ENCODE assay signal across 15 mouse cellular contexts in the genomic region with DNA sequence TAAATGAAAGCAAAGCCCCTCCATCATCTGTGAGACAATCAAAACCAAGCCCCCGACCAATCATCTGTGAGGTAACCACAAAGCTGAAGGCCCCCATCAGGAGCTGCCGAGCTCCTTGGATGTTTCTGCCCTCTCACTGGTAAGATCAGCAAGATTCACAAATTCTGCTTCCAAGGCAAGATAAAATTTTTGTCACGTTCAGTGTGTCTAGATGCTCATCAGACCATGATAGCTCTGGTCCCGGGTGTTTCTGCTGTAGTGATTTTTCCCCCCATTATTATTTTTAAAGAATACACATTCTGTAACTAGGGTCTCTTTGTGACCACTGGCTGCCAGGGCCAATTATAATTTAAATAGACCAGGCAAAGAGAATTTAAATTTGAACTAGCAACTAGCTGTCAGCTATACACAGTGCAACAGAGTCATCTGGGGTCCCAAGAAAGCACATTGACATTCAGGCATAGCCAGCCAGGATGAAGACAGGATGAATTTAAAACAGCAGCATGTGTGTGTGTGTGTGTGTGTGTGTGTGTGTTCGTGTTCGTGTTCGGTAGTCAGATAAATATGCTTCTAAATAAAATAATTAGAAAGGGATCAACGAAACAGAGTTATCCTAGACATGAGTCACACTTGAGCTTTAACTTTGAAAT.
DNase-seq lines count a peak whose midpoint lies in the region; ATAC-seq lines count a peak whose summit lies in the region.
"Had no signal": no experiment of that assay in that cellular context is flagged by ENCODE, and none has a peak within 500 bp of the region (broad histone marks: within the 10 kb centered on the region; RNA-seq: fewer than 3 reads in every experiment).

No protein-coding gene starts in this region.

- WGBS in forebrain, embryonic 14.5 days = 16% methylated on average over 8 of the region's 8 CpGs
- WGBS in hindbrain, embryonic 15.5 days = 22% methylated on average over 8 of the region's 8 CpGs
- 14% methylated on average over 8 of the region's 8 CpGs for WGBS in midbrain, embryonic 16.5 days

- H3K27me3 ChIP-seq in forebrain, embryonic 14.5 days (replicated peaks; ENCODE audit: control insufficient read depth, insufficient read depth, low read length) = no peaks in the 10 kb centered on the region
- no peaks in the 10 kb centered on the region for H3K27me3 ChIP-seq in hindbrain, embryonic 15.5 days
- no peaks in the 10 kb centered on the region for H3K27me3 ChIP-seq in midbrain, embryonic 16.5 days (ENCODE audit: control insufficient read depth, insufficient read depth, low read depth, low read length)
- H3K27me3 ChIP-seq: kidney, embryonic 15.5 days; limb, embryonic 12.5 days; neural tube, embryonic 12.5 days; stomach, embryonic 15.5 days had no signal

- H3K36me3 ChIP-seq in forebrain, embryonic 14.5 days (ENCODE audit: control insufficient read depth, insufficient read depth, low read length) = no peaks in the 10 kb centered on the region
- no peaks in the 10 kb centered on the region for H3K36me3 ChIP-seq in hindbrain, embryonic 15.5 days
- no peaks in the 10 kb centered on the region for H3K36me3 ChIP-seq in midbrain, embryonic 16.5 days (ENCODE audit: control insufficient read depth, insufficient read depth, low read length)
- H3K36me3 ChIP-seq: kidney, embryonic 15.5 days; limb, embryonic 12.5 days; neural tube, embryonic 12.5 days; stomach, embryonic 15.5 days had no signal

- peaks cover 17% of the 10 kb centered on the region for H3K4me1 ChIP-seq in forebrain, embryonic 14.5 days (ENCODE audit: control insufficient read depth, insufficient read depth, low read length)
- peaks cover 26% of the 10 kb centered on the region for H3K4me1 ChIP-seq in hindbrain, embryonic 15.5 days (replicated peaks)
- peaks cover 24% of the 10 kb centered on the region for H3K4me1 ChIP-seq in midbrain, embryonic 16.5 days (ENCODE audit: control insufficient read depth, insufficient read depth, low read length)
- H3K4me1 ChIP-seq: limb, embryonic 12.5 days; stomach, embryonic 15.5 days had no signal

- H3K27ac ChIP-seq in forebrain, embryonic 14.5 days (ENCODE audit: low read depth, low read length) = no peak overlapping the region; the same call in 1 of the 2 replicates
- peak overlapping the region; percentile 48; the same call in 1 of the 2 replicates for H3K27ac ChIP-seq in hindbrain, embryonic 15.5 days (replicated peaks)
- H3K27ac ChIP-seq in midbrain, embryonic 16.5 days (ENCODE audit: low read length) = peak overlapping the region; percentile 46; the same call in 1 of the 2 replicates
- H3K27ac ChIP-seq: kidney, embryonic 15.5 days; limb, embryonic 12.5 days; liver, embryonic 14.5 days; neural tube, embryonic 12.5 days; stomach, embryonic 15.5 days had no signal

- DNase-seq in embryo, embryonic 10.5 days (ENCODE audit: low spot score) = peak; percentile 23
- DNase-seq in embryo, embryonic 9.5 days (ENCODE audit: extremely low spot score) = no peak
- DNase-seq in forebrain, embryonic 14.5 days (ENCODE audit: low spot score) = peak; percentile 68
- no peak for DNase-seq in gastrocnemius, postnatal 25 days
- DNase-seq in layer of hippocampus, postnatal 10 days (ENCODE audit: low spot score in 2 of 2) = no peak
- DNase-seq: cerebellum, postnatal 36 days had no signal

- H3K9me3 ChIP-seq in forebrain, embryonic 14.5 days (replicated peaks; ENCODE audit: control insufficient read depth, low read length) = no peaks in the 10 kb centered on the region
- no peaks in the 10 kb centered on the region for H3K9me3 ChIP-seq in hindbrain, embryonic 15.5 days
- no peaks in the 10 kb centered on the region for H3K9me3 ChIP-seq in midbrain, embryonic 16.5 days (replicated peaks; ENCODE audit: control insufficient read depth, low read length, poor library complexity, severe bottlenecking)
- H3K9me3 ChIP-seq: kidney, embryonic 15.5 days; limb, embryonic 12.5 days; neural tube, embryonic 12.5 days; stomach, embryonic 15.5 days had no signal

- peak; percentile 77 for ATAC-seq in forebrain, embryonic 14.5 days
- ATAC-seq in hindbrain, embryonic 15.5 days (ENCODE audit: low FRiP score, low read depth) = peak; percentile 65; the same call in 1 of the 2 replicates
- ATAC-seq in midbrain, embryonic 16.5 days = peak; percentile 81
- ATAC-seq in erythroblast, adult 5-6 weeks (replicated peaks; ENCODE audit: low FRiP score, poor library complexity, severe bottlenecking) = no peak
- ATAC-seq: lung, postnatal 0 days had no signal

- no peak overlapping the region for H3K4me3 ChIP-seq in forebrain, embryonic 14.5 days (ENCODE audit: low read depth, low read length)
- no peak overlapping the region for H3K4me3 ChIP-seq in hindbrain, embryonic 15.5 days
- no peak overlapping the region for H3K4me3 ChIP-seq in midbrain, embryonic 16.5 days (ENCODE audit: low read depth, low read length)
- H3K4me3 ChIP-seq: kidney, embryonic 15.5 days; limb, embryonic 12.5 days; neural tube, embryonic 12.5 days; stomach, embryonic 15.5 days had no signal

- H3K9ac ChIP-seq in forebrain, embryonic 14.5 days (ENCODE audit: low read length) = no peak overlapping the region
- H3K9ac ChIP-seq in hindbrain, embryonic 15.5 days = no peak overlapping the region
- H3K9ac ChIP-seq in midbrain, embryonic 16.5 days (ENCODE audit: low read depth, low read length) = no peak overlapping the region
- H3K9ac ChIP-seq: kidney, embryonic 15.5 days; limb, embryonic 12.5 days; liver, embryonic 14.5 days; neural tube, embryonic 12.5 days; stomach, embryonic 15.5 days had no signal

- H3K4me2 ChIP-seq in forebrain, embryonic 14.5 days (ENCODE audit: low read length) = no peak overlapping the region
- H3K4me2 ChIP-seq in hindbrain, embryonic 15.5 days = no peak overlapping the region
- no peak overlapping the region for H3K4me2 ChIP-seq in midbrain, embryonic 16.5 days (ENCODE audit: low read length)
- H3K4me2 ChIP-seq: kidney, embryonic 15.5 days; limb, embryonic 12.5 days; neural tube, embryonic 12.5 days; stomach, embryonic 15.5 days had no signal

Comparison
In these comparisons a context has a peak if more than half of its experiments do, and no peak if none do; other contexts are left out.
1. DNase-seq: peak in embryo, embryonic 10.5 days (single experiment) and forebrain, embryonic 14.5 days (single experiment); none in embryo, embryonic 9.5 days (single experiment), gastrocnemius, postnatal 25 days (single experiment) and layer of hippocampus, postnatal 10 days (0 of 2).